Mouse (Mus musculus) olfactory bulb, adult 2 months (tissue): Measurements from ENCODE around the gene Ngrn. TPM values are rescaled to one million over a fixed set of nuclear protein-coding genes. Genes with fewer than 3 reads are reported as not detected.
A peak's percentile ranks its signal among the peaks of the same experiment; 100 is the strongest.

Source experiments
- H3K27ac ChIP-seq: fragments of 200-500 bp; 2 replicates; pipeline ENCODE4 v1.5.1; 2012; ENCODE audit warnings: low read depth, low read length; ENCODE audit not compliant: insufficient read depth
- H3K4me1 ChIP-seq: fragments of 200-500 bp; 2 replicates; pipeline ENCODE4 v1.6.1; 2012; ENCODE audit warnings: low read length; ENCODE audit not compliant: control insufficient read depth, insufficient read depth
- H3K4me3 ChIP-seq: fragments of 200-500 bp; 2 replicates; pipeline ENCODE4 v1.5.1; 2012; ENCODE audit warnings: mild to moderate bottlenecking, low read depth, low read length, moderate library complexity; ENCODE audit not compliant: insufficient read depth
- CTCF ChIP-seq: fragments of 200-500 bp; IDR thresholded peaks from 2 replicates; pipeline ENCODE4 v1.5.1; 2012; ENCODE audit warnings: low read depth, mild to moderate bottlenecking, low read length, moderate library complexity; ENCODE audit not compliant: insufficient read depth
- POLR2A ChIP-seq: fragments of 200-500 bp; IDR thresholded peaks from 2 replicates; pipeline ENCODE4 v1.6.1; 2012; ENCODE audit warnings: mild to moderate bottlenecking, low read depth, low read length, moderate library complexity; ENCODE audit not compliant: insufficient read depth
- WGBS: fragments of 180-500 bp; shearing (Covaris S2); methylation state at CpG from one replicate; pipeline ENCODE4 v1.1.7; 2018; 5-methylcytosine and 5-hydroxymethylcytosine counted together
- polyA plus RNA-seq: library from polyadenylated mRNA; stranded (reverse); fragments of >200 nt; gene quantifications from 2 replicates; pipeline ENCODE4 v1.2.4, GENCODE M21; 2012; ENCODE audit warnings: low replicate concordance; ENCODE audit not compliant: missing spikeins, insufficient read depth, insufficient read length

Gene Ngrn
- polyA plus RNA-seq, 1 experiment: not detected

- no peak for TF ChIP-seq POLR2A
- TF ChIP-seq CTCF: no peak
- WGBS: 48% methylated on average over 6 of the region's 6 CpGs
- peaks cover 10% of the 10 kb centered on the region; the same call in 1 of the 2 replicates for H3K4me1 ChIP-seq
- no peak overlapping the region for H3K4me3 ChIP-seq
- no peak overlapping the region for H3K27ac ChIP-seq
These were observed 30.8 kb upstream of the Ngrn start for GRCm38 (mm10) chr7:80230196-80230595.

- WGBS: 2% methylated on average over 29 of the region's 29 CpGs
- peaks cover 12% of the 10 kb centered on the region; the same call in 1 of the 2 replicates for H3K4me1 ChIP-seq
- no peak overlapping the region for H3K27ac ChIP-seq
- TF ChIP-seq POLR2A: 0 out of 2 replicates have a peak, but pooled peaks have one; percentile 8
- TF ChIP-seq CTCF: no peak
- peak overlapping the region; percentile 59 for H3K4me3 ChIP-seq
These were observed 29.0 kb upstream of the Ngrn start for GRCm38 (mm10) chr7:80231971-80232488.

- peaks cover 12% of the 10 kb centered on the region; the same call in 1 of the 2 replicates for H3K4me1 ChIP-seq
- TF ChIP-seq CTCF (no peak), POLR2A (peak; percentile 71; the same call in 1 of the 2 replicates)
- no peak within 1 kb of the TSS for H3K27ac ChIP-seq
- peak within 1 kb of the TSS; percentile 59 for H3K4me3 ChIP-seq
- under 1% methylated on average over 56 of the region's 56 CpGs for WGBS
These were observed 28.5 kb upstream of the Ngrn start, which contains the start of the genes Cib1 and Gdpgp1 for GRCm38 (mm10) chr7:80232489-80233029. Cib1 (minus strand) TSS chr7:80232813. Gdpgp1 (plus strand) TSS chr7:80232865.

GRCm38 (mm10) chr7:80233799-80234198, 27.2 kb upstream of the Ngrn start:
- 84% methylated on average over 9 of the region's 9 CpGs for WGBS
- Histone ChIP-seq H3K4me3 (no peak overlapping the region), H3K27ac (no peak overlapping the region), H3K4me1 (peaks cover 12% of the 10 kb centered on the region; the same call in 1 of the 2 replicates)
- TF ChIP-seq POLR2A: no peak
- TF ChIP-seq CTCF: no peak

DNA sequence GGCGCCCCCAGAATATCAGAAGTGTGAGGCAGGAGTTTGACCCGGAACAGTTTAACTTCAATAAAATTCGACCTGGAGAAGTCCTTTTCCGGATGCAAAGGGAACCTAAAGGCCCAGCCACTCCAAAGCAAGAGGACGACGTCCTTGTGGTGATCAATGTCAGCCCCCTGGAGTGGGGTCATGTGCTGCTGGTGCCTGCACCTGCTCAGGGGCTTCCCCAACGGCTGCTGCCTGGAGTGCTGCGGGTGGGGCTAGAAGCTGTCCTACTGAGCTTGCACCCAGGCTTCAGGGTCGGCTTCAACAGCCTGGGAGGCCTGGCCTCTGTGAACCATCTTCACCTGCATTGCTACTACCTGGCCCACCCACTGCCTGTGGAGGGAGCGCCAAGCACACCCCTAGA, 22.5 kb upstream of the Ngrn start:
- no peak for TF ChIP-seq POLR2A
- TF ChIP-seq CTCF: no peak
- WGBS: 89% methylated on average over 10 of the region's 10 CpGs

GRCm38 (mm10) chr7:80241661-80242060, 19.4 kb upstream of the Ngrn start:
- 93% methylated on average over 4 of the region's 4 CpGs for WGBS
- peaks cover 3% of the 10 kb centered on the region for H3K4me1 ChIP-seq
- TF ChIP-seq POLR2A (no peak), CTCF (no peak)
- H3K4me3 ChIP-seq: no peak overlapping the region
- H3K27ac ChIP-seq: no peak overlapping the region

More for the DNA sequence above, 22.5 kb upstream of the Ngrn start:
- H3K27ac ChIP-seq: no peak overlapping the region
- H3K4me1 ChIP-seq: peaks cover 6% of the 10 kb centered on the region; the same call in 1 of the 2 replicates
- no peak overlapping the region for H3K4me3 ChIP-seq

- TF ChIP-seq CTCF (no peak), POLR2A (no peak)
- peaks cover 3% of the 10 kb centered on the region for H3K4me1 ChIP-seq
- WGBS: 93% methylated on average over 4 of the region's 4 CpGs
- no peak overlapping the region for H3K27ac ChIP-seq
- no peak overlapping the region for H3K4me3 ChIP-seq
These were observed 16.2 kb upstream of the Ngrn start for GRCm38 (mm10) chr7:80244851-80245250.

DNA sequence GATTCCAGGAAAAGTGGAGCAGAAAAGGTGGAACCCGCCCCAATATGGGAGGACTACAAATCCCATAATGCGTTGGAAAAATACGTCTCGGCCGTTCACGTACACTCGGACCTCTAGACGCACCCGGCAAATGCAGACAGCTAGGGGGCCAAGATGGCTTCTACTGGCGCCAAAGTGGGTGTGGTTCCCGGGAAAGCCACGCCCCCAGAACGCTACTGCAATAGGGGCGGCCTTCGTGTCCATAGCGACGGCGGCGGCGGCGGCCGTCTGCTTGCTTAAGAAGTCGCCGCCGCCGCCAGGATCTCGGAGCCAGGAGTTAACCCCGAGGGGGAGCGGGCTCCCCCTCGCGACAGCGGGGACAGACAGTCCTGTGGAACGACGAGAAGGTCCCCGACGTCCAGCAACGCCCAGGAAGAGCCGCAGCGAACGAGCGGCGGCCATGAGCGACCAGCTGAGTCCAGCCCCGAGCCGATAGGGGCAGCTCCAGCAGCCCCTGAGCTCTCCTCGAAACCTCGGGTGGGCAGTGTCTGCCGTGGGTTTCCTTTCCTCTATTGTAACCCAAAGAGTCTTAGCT, 14.8 kb upstream of the Ngrn start, which contains the start of gene Ttll13:
Gene Ttll13 (plus strand): TSS at position 229 of the 574 bp plus-strand sequence.
- WGBS: under 1% methylated on average over 48 of the region's 48 CpGs
- H3K4me1 ChIP-seq: peaks cover 3% of the 10 kb centered on the region
- peak within 1 kb of the TSS; percentile 96 for H3K4me3 ChIP-seq
- TF ChIP-seq POLR2A (peak; percentile 77), CTCF (peak; percentile 25; the same call in 1 of the 2 replicates)
- peak within 1 kb of the TSS; percentile 75 for H3K27ac ChIP-seq

DNA sequence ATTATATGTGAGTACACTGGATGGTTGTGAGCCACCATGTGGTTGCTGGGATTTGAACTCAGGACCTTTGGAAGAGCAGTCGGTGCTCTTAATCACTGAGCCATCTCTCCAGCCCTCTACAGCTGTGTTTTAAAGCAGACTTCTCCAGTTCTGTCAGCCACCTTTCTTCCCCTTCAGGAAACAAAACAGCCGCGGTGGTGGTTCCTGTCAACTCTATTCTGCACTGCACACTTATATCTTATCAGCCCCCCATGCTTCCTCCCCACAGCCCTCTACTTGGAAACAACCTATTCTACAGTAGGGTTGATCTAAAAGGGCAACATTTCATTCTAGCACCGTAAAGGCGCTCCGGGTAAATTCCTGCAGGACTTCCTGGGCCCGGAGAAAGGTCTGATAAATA, 14.2 kb upstream of the Ngrn start:
- Histone ChIP-seq H3K27ac (no peak overlapping the region), H3K4me1 (peaks cover 3% of the 10 kb centered on the region), H3K4me3 (no peak overlapping the region)
- TF ChIP-seq CTCF (no peak), POLR2A (no peak)
- 51% methylated on average over 7 of the region's 7 CpGs for WGBS
